8 mouse cellular contexts compared by ENCODE assay signal in the genomic region with DNA sequence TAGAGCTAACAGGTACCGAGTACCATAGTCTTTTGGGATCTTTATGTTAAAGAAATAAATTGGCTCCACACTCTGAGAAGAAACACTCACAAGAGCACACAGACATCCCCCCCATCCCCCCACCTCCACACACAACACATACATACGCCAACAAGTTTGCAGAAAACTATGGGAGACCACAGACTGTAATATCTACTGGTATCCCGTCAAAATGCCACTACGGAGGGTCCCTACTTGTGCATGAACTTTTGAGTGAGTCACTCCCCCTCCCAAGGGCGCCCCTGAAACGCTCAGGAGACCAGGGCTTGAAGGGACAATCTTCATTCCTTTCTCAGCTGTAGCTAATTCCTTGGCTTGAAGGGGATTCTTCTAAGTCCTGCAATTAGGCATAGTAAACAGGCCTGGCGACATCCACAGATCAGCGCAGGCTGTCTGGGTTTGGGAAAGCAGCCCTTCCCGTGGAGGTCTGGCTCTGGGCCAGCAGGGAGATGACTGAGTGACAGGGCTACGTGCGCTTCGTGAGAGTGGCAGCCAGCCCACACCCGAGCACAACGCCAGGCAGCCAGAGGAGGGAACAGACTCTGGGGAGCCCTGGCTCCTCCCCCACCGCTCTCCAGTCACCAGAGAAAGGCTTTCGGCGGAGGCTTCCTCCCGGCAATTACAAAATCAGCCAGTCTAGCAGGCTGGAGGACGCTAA. TPM values are rescaled to one million over a fixed set of nuclear protein-coding genes. Genes with fewer than 3 reads are reported as not detected.
DNase-seq lines count a peak whose midpoint lies in the region; ATAC-seq and TF ChIP-seq lines count a peak whose summit lies in the region.

No protein-coding gene starts in this region.

- peak overlapping the region; percentile 29 for H3K4me3 ChIP-seq in hindbrain, postnatal 0 days (ENCODE audit: low read length)
- peak overlapping the region; percentile 39 for H3K4me3 ChIP-seq in left cerebral cortex, adult 2 months

- no peaks in the 10 kb centered on the region for H3K9me3 ChIP-seq in hindbrain, postnatal 0 days (ENCODE audit: low read length)

- peak overlapping the region; percentile 10; the same call in 1 of the 2 replicates for H3K9ac ChIP-seq in hindbrain, postnatal 0 days (replicated peaks; ENCODE audit: low read length)

- peak overlapping the region; percentile 45 for H3K27ac ChIP-seq in hindbrain, postnatal 0 days
- H3K27ac ChIP-seq in left cerebral cortex, adult 2 months = no peak overlapping the region

- peak; percentile 79 for ATAC-seq in activated CD4-positive, CD25-positive, alpha-beta regulatory T cell, adult 4 months
- ATAC-seq in common myeloid progenitor, adult 5-6 weeks (replicated peaks; ENCODE audit: low read depth, poor library complexity, severe bottlenecking) = peak; percentile 71
- ATAC-seq in hindbrain, postnatal 0 days = peak; percentile 96

- TF ChIP-seq CTCF in hindbrain, postnatal 0 days (IDR thresholded peaks at IDR 0.05; ENCODE audit: low read depth) = no peak
- no peak; the same call in 1 of the 2 replicates for TF ChIP-seq CTCF in left cerebral cortex, adult 2 months (IDR thresholded peaks at IDR 0.05)

- intact Hi-C loops in left cerebral cortex, adult 2 months (cut with DNase I) = no loop called here

- WGBS in hindbrain, postnatal 0 days = 3% methylated on average over 19 of the region's 19 CpGs

- no peaks in the 10 kb centered on the region for H3K36me3 ChIP-seq in hindbrain, postnatal 0 days (ENCODE audit: insufficient read depth, low read length)

- H3K4me2 ChIP-seq in hindbrain, postnatal 0 days (ENCODE audit: low read depth, low read length) = peak overlapping the region; percentile 59

- peak; percentile 68 to 84 for DNase-seq in gastrocnemius, adult 8-10 months (ENCODE audit: low spot score in 2 of 2)
- DNase-seq in hindbrain, postnatal 0 days (ENCODE audit: low spot score) = peak; percentile 94
- DNase-seq in left cerebral cortex, adult 2 months (ENCODE audit: extremely low spot score in 1 of 2, low spot score in 2 of 2) = peak; percentile 68 to 81
- peak; percentile 90 to 94 for DNase-seq in lung, postnatal 4 days
- peak; percentile 61 for DNase-seq in retina, postnatal 7 days (ENCODE audit: low read depth, low spot score)
- DNase-seq in urinary bladder, postnatal 36 days (ENCODE audit: low spot score in 2 of 2) = peak; percentile 74 to 91

- peaks cover 31% of the 10 kb centered on the region for H3K4me1 ChIP-seq in hindbrain, postnatal 0 days (ENCODE audit: insufficient read depth, low read length)

- no peaks in the 10 kb centered on the region for H3K27me3 ChIP-seq in hindbrain, postnatal 0 days (ENCODE audit: insufficient read depth, low read length)

RNA-seq across cellular contexts. Expression of a gene that starts 11.9 kb away (rescaled TPM):
- 1 to 10 TPM; 1.7 to 2.3 TPM for polyA plus RNA-seq in activated CD4-positive, CD25-positive, alpha-beta regulatory T cell, adult 4 months (2017; shearing (Covaris generic))
- 18.4 and 30.1 TPM in 2 replicates for total RNA-seq in common myeloid progenitor, adult 5-6 weeks (2017)
- total RNA-seq in gastrocnemius, adult 8-10 months (2022) = 10 to 100 TPM; 15.9 to 42.8 (median 35.9) TPM
- 8.3 and 8.5 TPM in 2 replicates for total RNA-seq in hindbrain, postnatal 0 days (2014; rRNA removed)
- 5.4 and 5.8 TPM in 2 replicates for polyA plus RNA-seq in hindbrain, postnatal 0 days (2015; fragmentation: Nextera tagmentation; extraction: Ambion mirVana)
- 10 to 100 TPM; 10.1 to 11.5 TPM for total RNA-seq in left cerebral cortex, adult 2 months (2021)
